ENCODE assay signal across 20 mouse cellular contexts in the genomic region with DNA sequence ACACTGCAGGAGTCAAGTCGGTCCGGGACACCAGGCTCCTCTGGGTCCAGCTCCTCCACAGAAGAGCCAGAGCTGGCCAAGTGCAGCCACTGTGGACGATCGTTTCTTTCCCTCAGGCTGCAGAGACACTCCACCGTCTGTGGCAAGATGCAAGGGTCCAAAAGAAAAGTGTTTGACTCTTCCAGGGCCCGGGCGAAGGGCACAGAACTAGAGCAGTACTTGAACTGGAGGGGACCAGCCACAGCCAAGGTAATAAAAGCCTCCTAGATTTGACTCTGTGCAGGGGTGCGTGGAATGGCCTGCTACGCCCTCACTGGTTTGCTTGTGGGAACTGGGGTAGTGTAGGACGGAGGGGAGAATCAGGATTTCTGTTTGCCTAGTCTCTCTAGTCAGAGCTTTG. TPM values are rescaled to one million over a fixed set of nuclear protein-coding genes. Genes with fewer than 3 reads are reported as not detected.
A peak's percentile ranks its signal among the peaks of the same experiment; 100 is the strongest.
DNase-seq lines count a peak whose midpoint lies in the region; ATAC-seq and TF ChIP-seq lines count a peak whose summit lies in the region.
"Had no signal": no experiment of that assay in that cellular context is flagged by ENCODE, and none has a peak within 500 bp of the region (broad histone marks: within the 10 kb centered on the region; RNA-seq: fewer than 3 reads in every experiment).

No protein-coding gene starts in this region.

- peak overlapping the region; percentile 91 for H3K27ac ChIP-seq in kidney, adult 2 months (ENCODE audit: insufficient read depth, low read depth, low read length)
- no peak overlapping the region for H3K27ac ChIP-seq in liver, embryonic 12.5 days
- H3K27ac ChIP-seq: forebrain, embryonic 10.5 days; limb, embryonic 12.5 days; neural tube, embryonic 12.5 days had no signal

- H3K27me3 ChIP-seq in E14TG2a.4 (ENCODE audit: insufficient read depth, low read length): peaks cover 27% of the 10 kb centered on the region
- H3K27me3 ChIP-seq in kidney, adult 2 months (replicated peaks; ENCODE audit: control insufficient read depth, insufficient read depth, low read length): no peaks in the 10 kb centered on the region
- H3K27me3 ChIP-seq in liver, embryonic 12.5 days (replicated peaks): peaks cover 40% of the 10 kb centered on the region
- H3K27me3 ChIP-seq: neural tube, embryonic 12.5 days had no signal

- H3K36me3 ChIP-seq in E14TG2a.4 (ENCODE audit: insufficient read depth, low read length): no peaks in the 10 kb centered on the region
- H3K36me3 ChIP-seq in kidney, adult 2 months (ENCODE audit: control insufficient read depth, insufficient read depth, low read length): no peaks in the 10 kb centered on the region
- H3K36me3 ChIP-seq in liver, embryonic 12.5 days: no peaks in the 10 kb centered on the region
- H3K36me3 ChIP-seq: forebrain, embryonic 10.5 days; limb, embryonic 12.5 days; neural tube, embryonic 12.5 days had no signal

- DNase-seq in heart, adult 11 months: peak; percentile 83
- no peak for DNase-seq in heart, postnatal 14 days
- peak; percentile 68 for DNase-seq in kidney, adult 2 months
- peak; percentile 45 for DNase-seq in kidney, postnatal 14 days
- no peak for DNase-seq in left cerebral cortex, adult 11 months (ENCODE audit: low spot score)
- no peak for DNase-seq in cerebellum, postnatal 25 days
- DNase-seq: adrenal gland, postnatal 25 days; cerebellum, adult 9-10 months; gastrocnemius, postnatal 25 days; heart, postnatal 4 days; lung, postnatal 10 days; right cerebral cortex, postnatal 14 days; thymus, postnatal 36 days had no signal

- TF ChIP-seq POLR2A in kidney, adult 2 months (IDR thresholded peaks at IDR 0.05; ENCODE audit: low read depth, low read length): no peak

- peak overlapping the region; percentile 80; the same call in 1 of the 2 replicates for H3K4me3 ChIP-seq in E14TG2a.4 (replicated peaks; ENCODE audit: low read length)
- peak overlapping the region; percentile 40 for H3K4me3 ChIP-seq in kidney, adult 2 months (ENCODE audit: insufficient read depth, low read depth, low read length)
- H3K4me3 ChIP-seq in liver, embryonic 12.5 days: no peak overlapping the region
- H3K4me3 ChIP-seq: forebrain, embryonic 10.5 days; limb, embryonic 12.5 days; megakaryocyte, embryonic 14.5 days; neural tube, embryonic 12.5 days had no signal

- H3K9me3 ChIP-seq in E14TG2a.4 (ENCODE audit: low read length): peaks cover 14% of the 10 kb centered on the region
- peaks cover 8% of the 10 kb centered on the region; the same call in 1 of the 2 replicates for H3K9me3 ChIP-seq in liver, embryonic 12.5 days (replicated peaks)

- WGBS in kidney, adult 2 months: 32% methylated on average over 10 of the region's 10 CpGs
- 71% methylated on average over 10 of the region's 10 CpGs for WGBS in liver, embryonic 12.5 days (ENCODE audit: insufficient replicate concordance)

- no peak for ATAC-seq in liver, embryonic 12.5 days

- no peak overlapping the region for H3K4me2 ChIP-seq in liver, embryonic 12.5 days
- H3K4me2 ChIP-seq: heart, embryonic 11.5 days; limb, embryonic 12.5 days; neural tube, embryonic 12.5 days had no signal

- intact Hi-C loops in heart, postnatal 14 days (cut with DNase I): no loop called here

- TF ChIP-seq CTCF in E14TG2a.4 (conservative IDR thresholded peaks at IDR 0.05; ENCODE audit: low read length): no peak
- TF ChIP-seq CTCF in kidney, adult 2 months (conservative IDR thresholded peaks at IDR 0.05; ENCODE audit: insufficient read depth, insufficient read length, low read depth, low read length): no peak

- H3K4me1 ChIP-seq in E14TG2a.4 (replicated peaks; ENCODE audit: low read depth, low read length): peaks cover 34% of the 10 kb centered on the region
- peaks cover 17% of the 10 kb centered on the region for H3K4me1 ChIP-seq in kidney, adult 2 months (ENCODE audit: control insufficient read depth, insufficient read depth, low read length)
- H3K4me1 ChIP-seq in liver, embryonic 12.5 days: peaks cover 18% of the 10 kb centered on the region

- no peak overlapping the region for H3K9ac ChIP-seq in liver, embryonic 12.5 days
- H3K9ac ChIP-seq: limb, embryonic 12.5 days; neural tube, embryonic 12.5 days had no signal

RNA-seq across cellular contexts. Expression of gene Zc2hc1c, which starts 2.2 kb away (rescaled TPM):
- total RNA-seq in heart, postnatal 14 days (2021): 1 to 10 TPM; 1.5 to 2.2 TPM
- polyA plus RNA-seq in kidney, adult 2 months (2012; rRNA removed): 2.8 and 3.2 TPM in 2 replicates
- polyA plus RNA-seq in liver, embryonic 12.5 days (2016; fragmentation: Nextera tagmentation; extraction: Ambion mirVana): 0.12 and 0.14 TPM in 2 replicates

RNA-seq across cellular contexts. Expression of gene Acyp1, which starts 2.4 kb away (rescaled TPM):
- total RNA-seq in heart, postnatal 14 days (2021): 10 to 100 TPM; 19.2 to 20.3 TPM
- 9.6 and 19.1 TPM in 2 replicates for polyA plus RNA-seq in kidney, adult 2 months (2012; rRNA removed)
- polyA plus RNA-seq in liver, embryonic 12.5 days (2016; fragmentation: Nextera tagmentation; extraction: Ambion mirVana): 76.1 and 78.7 TPM in 2 replicates

RNA-seq across cellular contexts. Expression of gene Mlh3, which starts 20.2 kb away (rescaled TPM):
- total RNA-seq in heart, postnatal 14 days (2021): 1 to 10 TPM; 8.3 to 8.6 TPM
- polyA plus RNA-seq in kidney, adult 2 months (2012; rRNA removed): 8.1 and 9.6 TPM in 2 replicates
- 4.0 and 4.4 TPM in 2 replicates for polyA plus RNA-seq in liver, embryonic 12.5 days (2016; fragmentation: Nextera tagmentation; extraction: Ambion mirVana)

RNA-seq across cellular contexts. Expression of gene Nek9, which starts 48.5 kb away (rescaled TPM):
- total RNA-seq in heart, postnatal 14 days (2021): 10 to 100 TPM; 75.6 to 75.8 TPM
- 24.9 and 27.8 TPM in 2 replicates for polyA plus RNA-seq in kidney, adult 2 months (2012; rRNA removed)
- polyA plus RNA-seq in liver, embryonic 12.5 days (2016; fragmentation: Nextera tagmentation; extraction: Ambion mirVana): 11.6 and 12.1 TPM in 2 replicates

Comparison
In these comparisons a context has a peak if more than half of its experiments do, and no peak if none do; other contexts are left out.
1. DNase-seq: peak in heart, adult 11 months (single experiment), kidney, adult 2 months (single experiment) and kidney, postnatal 14 days (single experiment); none in heart, postnatal 14 days (0 of 2), left cerebral cortex, adult 11 months (single experiment) and cerebellum, postnatal 25 days (0 of 2).